Mouse (Mus musculus) liver, adult 2 months (tissue): ENCODE results near the gene Lrrtm4. TPM values are rescaled to one million over a fixed set of nuclear protein-coding genes. Genes with fewer than 3 reads are reported as not detected.

ENCODE experiments used
- DNase-seq: peaks from one replicate; pipeline ENCODE4 v3.0.0-alpha.2; 2011; ENCODE audit warnings: low read depth, low spot score; ENCODE audit errors: extremely low read depth
- H3K27ac ChIP-seq: fragments of 200-500 bp; replicated peaks from 2 replicates; pipeline ENCODE4 v1.5.1; 2012; ENCODE audit warnings: low read depth, mild to moderate bottlenecking, control low read depth, inconsistent platforms, low read length; ENCODE audit not compliant: insufficient read depth
- H3K27me3 ChIP-seq: fragments of 200-500 bp; 2 replicates; pipeline ENCODE4 v1.6.1; 2012; ENCODE audit warnings: mild to moderate bottlenecking, moderate library complexity, low read length, inconsistent platforms; ENCODE audit not compliant: control insufficient read depth, insufficient read depth
- H3K36me3 ChIP-seq: fragments of 200-500 bp; 2 replicates; pipeline ENCODE4 v1.6.1; 2012; ENCODE audit warnings: low read length, inconsistent platforms; ENCODE audit not compliant: control insufficient read depth, insufficient read depth
- H3K4me1 ChIP-seq: fragments of 200-500 bp; 2 replicates; pipeline ENCODE4 v1.6.1; 2011; ENCODE audit warnings: low read length; ENCODE audit not compliant: control insufficient read depth, insufficient read depth
- H3K4me3 ChIP-seq: fragments of 200-500 bp; 2 replicates; pipeline ENCODE4 v1.5.1; 2011; ENCODE audit warnings: low read depth, mild to moderate bottlenecking, control low read depth, low read length, moderate library complexity; ENCODE audit not compliant: insufficient read depth
- H3K79me2 ChIP-seq: fragments of 200-500 bp; 2 replicates; pipeline ENCODE4 v1.6.1; 2012; ENCODE audit warnings: inconsistent platforms, mild to moderate bottlenecking, low read length, moderate library complexity; ENCODE audit not compliant: control insufficient read depth, insufficient read depth
- H3K9ac ChIP-seq: fragments of 200-500 bp; 2 replicates; pipeline ENCODE4 v1.6.1; 2012; ENCODE audit warnings: low read depth, mild to moderate bottlenecking, control low read depth, inconsistent platforms, low read length
- CTCF ChIP-seq: fragments of 200-500 bp; IDR thresholded peaks from 2 replicates; pipeline ENCODE4 v1.5.1; 2011; ENCODE audit warnings: low read depth, low read length, control low read depth
- POLR2A ChIP-seq: fragments of 200-500 bp; IDR thresholded peaks from 2 replicates; pipeline ENCODE4 v1.6.1; 2011; ENCODE audit warnings: low read length, control low read depth; ENCODE audit not compliant: insufficient read depth; ENCODE audit errors: extremely low read depth
- WGBS: fragments of 180-500 bp; shearing (Covaris S2); methylation state at CpG from one replicate; pipeline ENCODE4 v1.1.7; 2018; 5-methylcytosine and 5-hydroxymethylcytosine counted together
- polyA plus RNA-seq: library from polyadenylated mRNA; depleted of rRNA; stranded (reverse); fragments of >200 nt; gene quantifications from 2 replicates; pipeline ENCODE4 v1.2.3, GENCODE M21; 2012; rRNA removed
- total RNA-seq: library from RNA; depleted of rRNA; stranded (reverse); fragments of >200 nt; gene quantifications from 2 replicates; pipeline ENCODE4 v1.2.3, GENCODE M21; 2014; rRNA removed

Gene Lrrtm4
- total RNA-seq (not detected in 2 replicates), polyA plus RNA-seq (not detected in 2 replicates)

- WGBS: 26% methylated on average over 6 of the region's 6 CpGs
- Histone ChIP-seq H3K9ac (no peak within 1 kb of the TSS), H3K36me3 (no peaks in the 10 kb centered on the region), H3K27ac (no peak within 1 kb of the TSS), H3K4me1 (no peaks in the 10 kb centered on the region), H3K27me3 (no peaks in the 10 kb centered on the region), H3K4me3 (no peak within 1 kb of the TSS), H3K79me2 (no peaks in the 10 kb centered on the region)
- no peak for DNase-seq
- no peak for TF ChIP-seq POLR2A
- TF ChIP-seq CTCF: no peak
Measured at GRCm38 (mm10) chr6:80018765-80019164, at the start of gene Lrrtm4. Gene Lrrtm4 (plus strand): TSS chr6:80018877.

- DNase-seq: no peak
- no peak overlapping the region for H3K9ac ChIP-seq
- no peaks in the 10 kb centered on the region for H3K79me2 ChIP-seq
- no peaks in the 10 kb centered on the region for H3K4me1 ChIP-seq
- H3K36me3 ChIP-seq: no peaks in the 10 kb centered on the region
- no peak overlapping the region for H3K27ac ChIP-seq
- no peak for TF ChIP-seq POLR2A
- no peak for TF ChIP-seq CTCF
- H3K4me3 ChIP-seq: no peak overlapping the region
- 9% methylated on average over 14 of the region's 14 CpGs for WGBS
- H3K27me3 ChIP-seq: no peaks in the 10 kb centered on the region
Measured at GRCm38 (mm10) chr6:80019189-80019860, 648 bp downstream of the Lrrtm4 start.

DNA sequence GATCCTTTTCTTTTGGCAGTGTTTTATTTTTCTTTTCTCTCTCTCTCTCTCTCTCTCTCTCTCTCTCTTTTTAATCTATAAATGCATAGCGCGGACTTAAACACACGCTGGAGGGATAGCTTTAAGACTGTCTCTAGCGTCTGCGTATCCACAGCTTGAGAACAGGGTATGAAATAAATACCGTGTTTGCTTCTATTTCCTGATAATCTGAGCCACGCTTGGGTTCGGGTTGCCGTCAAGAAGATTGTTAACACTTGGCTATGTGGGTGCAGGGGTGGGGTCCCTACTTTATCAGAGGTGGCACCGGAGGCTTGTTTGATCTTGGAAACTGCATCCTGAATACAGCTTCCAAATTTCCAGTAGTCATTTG lies 1.2 kb downstream of the Lrrtm4 start:
- WGBS: 20% methylated on average over 10 of the region's 10 CpGs
- no peaks in the 10 kb centered on the region for H3K36me3 ChIP-seq
- no peak overlapping the region for H3K4me3 ChIP-seq
- TF ChIP-seq POLR2A: no peak
- TF ChIP-seq CTCF: no peak
- no peaks in the 10 kb centered on the region for H3K79me2 ChIP-seq
- DNase-seq: no peak
- H3K27me3 ChIP-seq: no peaks in the 10 kb centered on the region
- no peak overlapping the region for H3K9ac ChIP-seq
- H3K4me1 ChIP-seq: no peaks in the 10 kb centered on the region
- no peak overlapping the region for H3K27ac ChIP-seq

- H3K36me3 ChIP-seq: no peaks in the 10 kb centered on the region
- H3K4me3 ChIP-seq: no peak overlapping the region
- H3K79me2 ChIP-seq: no peaks in the 10 kb centered on the region
- no peak for DNase-seq
- no peaks in the 10 kb centered on the region for H3K27me3 ChIP-seq
- no peak overlapping the region for H3K27ac ChIP-seq
- no peak for TF ChIP-seq POLR2A
- TF ChIP-seq CTCF: no peak
- no peak overlapping the region for H3K9ac ChIP-seq
- no peaks in the 10 kb centered on the region for H3K4me1 ChIP-seq
Measured at GRCm38 (mm10) chr6:80056849-80057248, 38.2 kb downstream of the Lrrtm4 start.

DNA sequence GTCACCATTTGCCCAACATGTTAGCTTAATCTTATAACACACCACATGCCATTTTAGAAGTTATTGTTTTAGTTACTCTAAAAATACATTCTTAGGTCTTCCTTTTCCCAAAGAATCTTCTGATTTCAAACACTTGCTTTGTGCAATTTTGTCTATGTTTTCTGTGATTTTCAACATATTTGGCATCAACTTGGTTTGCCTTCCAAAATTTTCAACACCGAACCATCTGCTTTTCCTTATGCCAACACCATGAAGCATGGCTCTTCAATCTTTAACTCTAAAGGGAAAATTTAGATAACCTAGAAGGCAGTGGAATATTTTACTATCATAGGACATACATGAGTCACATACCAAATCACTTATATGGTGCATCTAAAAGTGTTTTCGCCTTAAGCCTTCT lies 59.3 kb downstream of the Lrrtm4 start:
- H3K4me3 ChIP-seq: no peak overlapping the region
- no peak for DNase-seq
- H3K9ac ChIP-seq: no peak overlapping the region
- WGBS: 90% methylated on average over 2 of the region's 2 CpGs
- H3K4me1 ChIP-seq: no peaks in the 10 kb centered on the region
- H3K79me2 ChIP-seq: no peaks in the 10 kb centered on the region
- no peaks in the 10 kb centered on the region for H3K27me3 ChIP-seq
- H3K36me3 ChIP-seq: no peaks in the 10 kb centered on the region
- TF ChIP-seq POLR2A: no peak
- no peak for TF ChIP-seq CTCF
- H3K27ac ChIP-seq: no peak overlapping the region

- DNase-seq: no peak
- H3K27me3 ChIP-seq: no peaks in the 10 kb centered on the region
- no peaks in the 10 kb centered on the region for H3K36me3 ChIP-seq
- H3K9ac ChIP-seq: no peak overlapping the region
- 85% methylated on average over 6 of the region's 6 CpGs for WGBS
- H3K27ac ChIP-seq: no peak overlapping the region
- H3K4me1 ChIP-seq: no peaks in the 10 kb centered on the region
- TF ChIP-seq CTCF: no peak
- no peak for TF ChIP-seq POLR2A
- no peaks in the 10 kb centered on the region for H3K79me2 ChIP-seq
- no peak overlapping the region for H3K4me3 ChIP-seq
Measured at GRCm38 (mm10) chr6:80079290-80079689, 60.6 kb downstream of the Lrrtm4 start.
